Mouse (Mus musculus) liver, postnatal 0 days (tissue): ENCODE results near the gene Ccnh. TPM values are rescaled to one million over a fixed set of nuclear protein-coding genes. Genes with fewer than 3 reads are reported as not detected.
"Not testable (repeated sequence)": the region's sequence is repeated elsewhere in the genome, so short reads cannot be mapped to it uniquely, and the experiment has no call there.

ENCODE experiments used
- ATAC-seq: fragments of 200-750 bp; cut with Nextera tagmentation; 2 replicates; pipeline ENCODE4 v1.8.0; 2017; ENCODE audit warnings: mild to moderate bottlenecking, moderate library complexity
- DNase-seq: peaks from one replicate; pipeline ENCODE4 v3.0.0-alpha.2; 2016
- H3K27ac ChIP-seq: fragments of 300-500 bp; sonication (generic); 2 replicates; pipeline ENCODE4 v1.5.1; 2014; ENCODE audit warnings: antibody characterized with exemption, moderate library complexity, mild to moderate bottlenecking, low read depth
- H3K27me3 ChIP-seq: fragments of 300-500 bp; sonication (generic); 2 replicates; pipeline ENCODE4 v1.6.1; 2014; ENCODE audit warnings: low read length, control low read depth, mixed read lengths; ENCODE audit not compliant: insufficient read depth
- H3K36me3 ChIP-seq: fragments of 300-500 bp; sonication (generic); replicated peaks from 2 replicates; pipeline ENCODE4 v1.6.1; 2014; ENCODE audit warnings: mild to moderate bottlenecking, control low read depth, low read length, moderate library complexity, mixed read lengths; ENCODE audit not compliant: insufficient read depth
- H3K4me1 ChIP-seq: fragments of 300-500 bp; sonication (generic); 2 replicates; pipeline ENCODE4 v1.6.1; 2014; ENCODE audit warnings: antibody characterized with exemption, mild to moderate bottlenecking, control low read depth; ENCODE audit not compliant: insufficient read depth
- H3K4me2 ChIP-seq: fragments of 300-500 bp; sonication (generic); 2 replicates; pipeline ENCODE4 v1.6.1; 2014; ENCODE audit warnings: low read depth, mild to moderate bottlenecking, low read length, moderate library complexity, mixed read lengths
- H3K4me3 ChIP-seq: fragments of 300-500 bp; sonication (generic); 2 replicates; pipeline ENCODE4 v1.5.1; 2014; ENCODE audit warnings: low read depth, low read length
- H3K9ac ChIP-seq: fragments of 300-500 bp; sonication (generic); replicated peaks from 2 replicates; pipeline ENCODE4 v1.6.1; 2014; ENCODE audit warnings: mild to moderate bottlenecking, moderate library complexity
- H3K9me3 ChIP-seq: fragments of 300-500 bp; sonication (generic); 2 replicates; pipeline ENCODE4 v1.6.1; 2016; ENCODE audit warnings: mild to moderate bottlenecking, control low read depth, low read length, mixed read lengths
- CTCF ChIP-seq: sonication (generic); IDR thresholded peaks from 2 replicates; pipeline ENCODE4 v1.5.1; 2016; ENCODE audit warnings: antibody characterized with exemption, low read depth
- EP300 ChIP-seq: IDR thresholded peaks from 2 replicates; pipeline ENCODE4 v1.6.1; 2016; ENCODE audit warnings: antibody characterized with exemption, low read depth, mild to moderate bottlenecking
- WGBS: fragments of 180-500 bp; shearing (Covaris S2); extraction: QIAGEN DNeasy Blood & Tissue Kit; methylation state at CpG from one replicate; pipeline ENCODE4 v1.1.7; 2014; ENCODE audit not compliant: insufficient replicate concordance; 5-methylcytosine and 5-hydroxymethylcytosine counted together
- polyA plus RNA-seq: library from polyadenylated mRNA; unstranded; fragments of >200 nt; fragmentation: Nextera tagmentation; extraction: Ambion mirVana; gene quantifications from 2 replicates; pipeline ENCODE4 v1.2.1, GENCODE M21; 2015

The Ccnh gene
- polyA plus RNA-seq: 40.1 and 42.3 TPM in 2 replicates

DNA sequence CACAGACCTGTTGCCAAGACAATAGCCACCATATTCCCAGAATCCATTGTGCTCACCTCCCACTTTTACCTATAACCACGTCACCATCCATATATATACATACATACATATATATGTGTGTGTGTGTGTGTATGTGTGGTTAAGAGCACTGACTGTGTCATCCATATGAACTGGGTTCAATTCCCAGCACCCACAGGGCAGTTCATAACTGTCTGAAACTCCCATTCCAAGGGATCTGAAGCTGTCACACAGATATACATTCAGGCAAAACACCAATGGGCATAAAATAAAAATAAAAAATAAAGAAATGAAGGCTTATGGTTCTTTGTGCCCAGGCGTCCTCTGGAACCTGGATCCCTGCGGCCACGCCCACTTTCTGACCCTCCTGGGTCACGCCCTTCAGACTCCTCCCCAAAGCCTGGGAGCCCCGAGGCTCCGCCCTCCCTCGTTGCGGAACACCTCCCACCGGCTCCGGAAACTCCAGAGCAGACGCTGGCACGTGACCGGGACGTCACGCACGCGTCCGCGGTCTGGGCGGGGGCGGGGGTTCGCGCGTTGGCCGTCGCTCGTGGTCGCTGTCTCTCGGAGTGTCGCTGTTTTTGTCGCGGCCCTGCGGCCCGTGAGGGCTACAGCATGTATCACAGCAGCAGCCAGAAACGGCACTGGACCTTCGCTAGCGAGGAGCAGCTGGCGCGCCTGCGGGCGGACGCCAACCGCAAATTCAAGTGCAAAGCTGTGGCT is at the start of gene Ccnh:
Gene Ccnh, plus strand, starts transcription at position 506 of the 741 bp plus-strand sequence.
- DNase-seq: peak; percentile 95
- H3K27ac ChIP-seq: peak within 1 kb of the TSS; percentile 76
- TF ChIP-seq CTCF (peak; percentile 13; the same call in 1 of the 2 replicates), EP300 (no peak)
- peak; percentile 99 for ATAC-seq
- WGBS: 2% methylated on average over 44 of the region's 44 CpGs
- H3K4me3 ChIP-seq: peak within 1 kb of the TSS; percentile 92
- H3K4me1 ChIP-seq: no peaks in the 10 kb centered on the region
- peak within 1 kb of the TSS; percentile 97 for H3K4me2 ChIP-seq
- peak within 1 kb of the TSS; percentile 89 for H3K9ac ChIP-seq
- H3K27me3 ChIP-seq: no peaks in the 10 kb centered on the region
- peaks cover 6% of the 10 kb centered on the region; the same call in 1 of the 2 replicates for H3K36me3 ChIP-seq
- no peaks in the 10 kb centered on the region for H3K9me3 ChIP-seq

DNA sequence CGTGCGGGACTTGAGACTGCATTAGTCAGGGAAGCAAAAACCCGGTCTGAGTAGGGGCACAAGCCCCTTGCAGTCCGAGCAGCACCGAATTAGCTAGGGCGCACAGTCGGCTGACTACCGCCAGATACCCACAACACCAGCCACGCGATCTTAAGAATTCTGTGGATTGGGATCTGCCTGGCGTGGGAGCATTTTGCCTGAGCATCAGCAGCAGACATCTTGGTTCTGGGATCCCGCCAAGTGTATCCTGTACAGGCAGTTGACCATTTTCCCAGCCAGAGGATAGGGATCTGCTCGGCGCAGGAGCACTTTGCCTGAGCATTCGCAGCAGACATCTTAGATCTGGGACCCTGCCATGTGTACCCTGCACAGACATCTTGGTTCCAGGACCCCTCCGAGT is 45.8 kb upstream of the Ccnh start:
- H3K9ac ChIP-seq, ATAC-seq, H3K36me3 ChIP-seq, H3K27me3 ChIP-seq, H3K4me3 ChIP-seq, H3K4me1 ChIP-seq, DNase-seq, H3K27ac ChIP-seq, H3K9me3 ChIP-seq, H3K4me2 ChIP-seq: not testable (repeated sequence)
- WGBS: 85% methylated on average over 16 of the region's 16 CpGs

DNA sequence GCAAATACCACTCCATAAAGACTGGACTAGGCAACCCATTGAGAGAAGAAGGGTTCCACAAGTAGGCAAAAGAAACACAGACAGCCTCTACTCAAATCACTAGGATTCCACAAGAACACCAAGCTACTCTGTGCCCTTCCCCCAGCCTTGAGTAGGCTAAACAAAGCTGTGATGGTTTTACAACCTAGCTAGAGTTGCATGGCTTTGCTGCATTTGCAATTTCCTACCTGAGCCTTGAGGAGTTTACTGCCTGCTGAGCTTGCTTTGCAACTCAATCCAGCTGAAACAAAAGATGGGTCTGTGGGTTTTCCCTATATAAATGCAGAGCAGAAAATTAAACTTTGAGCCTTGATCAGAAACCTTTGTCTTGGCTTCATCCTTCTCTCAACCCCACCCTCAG is 42.7 kb upstream of the Ccnh start:
- ATAC-seq: no peak
- no peak overlapping the region for H3K27ac ChIP-seq
- no peak overlapping the region for H3K9ac ChIP-seq
- no peak overlapping the region for H3K4me2 ChIP-seq
- DNase-seq: no peak
- H3K4me3 ChIP-seq: no peak overlapping the region
- no peaks in the 10 kb centered on the region for H3K4me1 ChIP-seq
- H3K9me3 ChIP-seq: no peaks in the 10 kb centered on the region
- no peaks in the 10 kb centered on the region for H3K27me3 ChIP-seq
- H3K36me3 ChIP-seq: no peaks in the 10 kb centered on the region
- no peak for TF ChIP-seq CTCF
- TF ChIP-seq EP300: no peak

DNA sequence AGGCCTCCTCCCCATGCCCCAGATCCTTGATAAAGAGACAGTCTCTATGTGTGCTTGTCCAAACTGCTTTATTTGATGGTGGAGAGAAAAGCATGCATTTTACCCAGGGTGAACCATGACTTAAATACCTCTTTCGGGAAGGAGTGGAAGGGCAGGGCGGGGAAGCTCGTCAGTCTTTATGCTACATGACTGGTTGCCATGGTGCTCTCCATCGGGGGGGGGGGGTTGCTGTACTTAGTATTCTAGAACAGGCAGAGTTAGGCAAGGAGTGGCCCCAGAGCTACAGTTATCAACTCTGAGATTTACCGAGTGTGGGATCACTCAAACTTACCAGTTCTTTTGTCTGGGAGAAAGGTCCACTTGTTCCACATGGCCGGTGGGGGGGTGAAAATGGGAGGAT is 34.5 kb upstream of the Ccnh start:
- no peaks in the 10 kb centered on the region for H3K9me3 ChIP-seq

DNA sequence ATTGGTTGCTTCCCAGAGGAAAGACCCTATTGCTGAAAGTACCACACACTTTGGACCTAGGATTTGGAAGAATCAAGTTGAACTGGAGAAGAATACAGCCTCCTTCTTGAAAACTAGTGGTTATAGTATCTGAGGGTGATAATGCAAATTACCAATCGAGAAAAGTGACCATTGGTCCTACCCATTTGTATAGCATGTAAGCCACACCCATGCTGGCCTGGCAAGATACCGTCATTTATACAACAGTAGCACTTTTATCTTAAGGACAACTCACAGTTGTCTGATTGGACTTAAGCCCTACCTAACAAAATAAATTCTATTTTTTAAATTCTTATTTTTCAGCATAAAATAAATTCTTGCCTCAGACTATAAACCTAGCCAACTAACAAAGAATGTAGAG is 29.2 kb upstream of the Ccnh start:
- H3K9ac ChIP-seq: no peak overlapping the region
- no peak for ATAC-seq
- H3K9me3 ChIP-seq: no peaks in the 10 kb centered on the region
- no peak for TF ChIP-seq EP300
- no peak for TF ChIP-seq CTCF
- no peak overlapping the region for H3K4me2 ChIP-seq
- no peaks in the 10 kb centered on the region for H3K27me3 ChIP-seq
- H3K27ac ChIP-seq: no peak overlapping the region
- no peak overlapping the region for H3K4me3 ChIP-seq
- H3K36me3 ChIP-seq: no peaks in the 10 kb centered on the region
- no peak for DNase-seq
- 57% methylated on average over 2 of the region's 2 CpGs for WGBS
- no peaks in the 10 kb centered on the region for H3K4me1 ChIP-seq

More for the DNA sequence above, 34.5 kb upstream of the Ccnh start:
- 70% methylated on average over 6 of the region's 6 CpGs for WGBS
- Histone ChIP-seq H3K27me3 (no peaks in the 10 kb centered on the region), H3K27ac (no peak overlapping the region), H3K4me2 (no peak overlapping the region), H3K4me1 (no peaks in the 10 kb centered on the region), H3K9ac (no peak overlapping the region), H3K4me3 (no peak overlapping the region), H3K36me3 (no peaks in the 10 kb centered on the region)
- DNase-seq (no peak), ATAC-seq (no peak)
- TF ChIP-seq CTCF: no peak
- TF ChIP-seq EP300: no peak

DNA sequence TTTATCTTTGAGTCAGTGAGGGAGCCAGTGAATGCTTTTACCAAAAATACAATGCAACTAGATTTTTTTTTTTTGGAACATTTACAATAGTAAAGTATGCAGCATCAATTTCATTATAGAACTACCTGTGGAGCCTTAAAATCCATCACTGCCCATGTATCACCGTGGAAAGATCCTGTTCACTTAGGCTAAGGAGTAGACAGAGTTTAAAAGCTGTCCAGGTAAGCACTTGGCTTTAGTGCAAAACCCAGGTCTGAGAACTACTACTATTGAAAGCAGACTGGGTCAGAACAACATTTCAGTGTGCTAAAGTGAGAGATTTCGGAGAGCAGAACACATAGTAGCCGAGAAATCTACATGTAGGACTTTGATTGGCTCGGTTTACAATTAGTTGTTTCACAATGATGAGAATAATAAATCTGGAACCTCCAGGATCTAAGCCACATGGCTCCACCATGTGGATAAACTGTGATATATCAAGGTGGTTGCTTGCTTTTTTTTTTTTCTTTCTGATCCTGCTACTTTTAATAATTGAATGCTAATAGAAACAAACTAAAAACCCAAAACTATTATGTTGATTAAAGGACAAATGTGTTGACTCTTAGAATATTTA is 24.6 kb upstream of the Ccnh start:
- no peak overlapping the region for H3K4me2 ChIP-seq
- H3K9ac ChIP-seq: no peak overlapping the region
- TF ChIP-seq CTCF (peak; percentile 21), EP300 (no peak)
- WGBS: 40% methylated on average over 4 of the region's 4 CpGs
- H3K36me3 ChIP-seq: no peaks in the 10 kb centered on the region
- ATAC-seq (no peak), DNase-seq (no peak)
- H3K4me3 ChIP-seq: no peak overlapping the region
- no peaks in the 10 kb centered on the region for H3K9me3 ChIP-seq
- H3K27ac ChIP-seq: no peak overlapping the region
- no peaks in the 10 kb centered on the region for H3K4me1 ChIP-seq
- no peaks in the 10 kb centered on the region for H3K27me3 ChIP-seq
